Mouse (Mus musculus): ENCODE results near the gene Htr2a. TPM values are rescaled to one million over a fixed set of nuclear protein-coding genes. Genes with fewer than 3 reads are reported as not detected.

Htr2a gene
- 0.23 TPM in 1 of 2 replicates, not detected in the other for total RNA-seq (2017)

DNA sequence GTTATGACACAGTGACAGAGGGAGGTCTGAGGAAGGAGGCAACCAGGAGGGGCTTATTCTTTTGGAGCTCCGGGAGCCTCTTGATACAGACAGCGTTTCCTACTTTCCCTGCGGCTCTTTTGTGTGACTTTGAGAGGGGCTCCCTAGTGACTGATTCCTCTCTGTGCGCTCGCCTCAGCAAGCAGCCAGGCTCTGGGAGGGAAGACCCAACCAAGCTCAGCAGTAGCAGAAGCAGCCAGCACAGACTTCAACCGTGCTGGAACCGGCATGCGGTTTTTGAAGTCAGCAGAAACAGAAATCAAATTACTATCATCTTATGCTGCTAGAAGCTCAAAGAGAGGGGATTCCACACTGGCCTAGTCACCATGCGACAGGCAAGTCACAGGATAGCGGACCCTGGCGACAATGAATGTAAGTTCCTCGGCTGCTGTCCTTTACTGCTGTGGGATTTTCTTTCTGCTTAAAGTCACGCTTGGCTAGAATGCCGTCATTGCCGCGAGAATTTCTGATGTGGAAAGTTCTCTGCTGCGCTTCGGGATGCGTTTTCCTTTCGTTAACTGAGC, at the start of gene Htr2a:
Gene Htr2a, plus strand, starts transcription at position 22 of the 563 bp plus-strand sequence.
- ATAC-seq (ENCODE audit: extremely low read depth, insufficient number of reproducible peaks, low FRiP score, poor library complexity, severe bottlenecking) = no peak

DNA sequence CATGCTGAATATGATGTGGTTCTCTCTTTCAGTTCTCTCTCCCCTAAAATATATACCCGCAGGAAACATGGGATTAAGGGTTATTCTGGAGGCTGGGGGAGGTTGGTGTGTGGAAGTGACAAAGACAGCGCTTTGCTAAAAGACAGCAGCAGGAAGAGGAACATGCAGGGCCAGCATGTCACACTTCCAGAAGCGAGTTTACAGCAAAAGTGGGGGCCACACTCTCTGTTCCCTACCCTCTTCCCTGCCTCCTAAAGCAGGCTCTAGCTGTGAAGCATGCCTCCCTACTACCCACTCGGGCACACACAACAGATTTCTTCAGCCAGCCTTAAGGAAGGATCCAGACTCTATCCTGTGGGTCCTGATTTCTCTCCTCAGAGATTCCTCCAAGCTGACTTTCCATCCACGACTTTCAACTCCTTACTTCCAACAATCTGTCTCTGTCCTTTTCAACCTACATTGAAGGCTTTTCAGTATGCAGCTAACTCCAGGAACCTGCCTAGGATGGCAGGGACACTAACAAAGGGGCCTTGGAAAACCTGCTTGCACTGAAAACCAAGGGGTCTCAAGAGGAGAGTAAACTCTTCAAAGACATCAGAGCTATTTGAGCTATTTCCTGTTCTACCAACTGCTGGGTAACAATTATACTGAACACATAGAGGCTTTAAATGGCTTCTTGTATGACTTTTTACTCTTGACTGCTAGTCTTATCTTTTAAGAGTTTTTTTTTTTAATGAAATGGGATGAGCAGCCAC, 39.1 kb upstream of the Htr2a start:
- ATAC-seq (ENCODE audit: extremely low read depth, insufficient number of reproducible peaks, low FRiP score, poor library complexity, severe bottlenecking) = no peak

DNA sequence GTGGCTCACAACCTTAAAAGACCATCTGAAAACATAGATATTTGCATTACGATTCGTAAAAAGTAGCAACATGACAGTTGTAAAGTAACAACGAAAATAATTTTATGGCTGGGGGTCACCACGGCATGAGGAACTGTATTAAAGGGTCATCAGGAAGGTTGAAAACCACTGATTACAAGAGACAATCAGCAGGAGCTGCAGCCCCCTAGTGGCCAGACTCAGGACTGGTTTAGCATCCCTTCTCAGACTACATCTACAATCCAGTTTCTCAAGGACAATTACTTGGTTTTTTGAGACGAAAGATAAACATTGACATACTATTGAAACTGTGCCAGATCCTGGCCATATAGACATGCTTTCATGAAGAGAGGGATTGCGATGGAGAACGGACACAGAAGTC, 38.1 kb upstream of the Htr2a start:
- no peak for ATAC-seq (ENCODE audit: extremely low read depth, insufficient number of reproducible peaks, low FRiP score, poor library complexity, severe bottlenecking)

DNA sequence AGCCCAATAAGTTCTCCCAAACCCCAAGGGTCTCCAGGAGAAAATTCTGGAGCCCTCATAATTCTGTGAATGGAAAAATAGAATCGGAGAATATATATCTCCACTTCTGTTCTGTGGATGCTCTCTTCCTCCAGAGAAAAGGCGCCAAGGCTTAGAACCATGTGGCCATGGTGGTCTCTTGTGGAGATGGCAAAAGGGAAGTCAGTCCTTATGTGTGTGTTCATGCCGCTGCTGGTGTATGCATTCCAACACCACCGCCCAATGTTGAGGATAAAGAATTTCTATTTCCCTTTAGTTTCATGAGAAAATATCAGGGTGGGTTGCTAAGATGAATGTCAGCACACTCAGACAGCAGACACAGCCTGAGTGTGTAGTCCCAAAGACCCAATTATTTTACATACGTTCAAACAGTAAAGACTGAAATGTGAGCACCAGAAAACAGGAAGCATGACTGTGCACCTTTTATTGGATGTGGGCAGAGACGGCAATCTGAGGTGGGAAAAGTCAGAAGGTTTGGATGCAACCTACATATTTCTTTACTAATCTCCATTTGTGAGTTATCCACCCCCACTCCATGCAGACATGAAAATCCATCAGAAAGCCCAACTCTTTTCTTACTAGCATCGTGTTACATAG, 37.4 kb upstream of the Htr2a start:
- no peak for ATAC-seq (ENCODE audit: extremely low read depth, insufficient number of reproducible peaks, low FRiP score, poor library complexity, severe bottlenecking)

DNA sequence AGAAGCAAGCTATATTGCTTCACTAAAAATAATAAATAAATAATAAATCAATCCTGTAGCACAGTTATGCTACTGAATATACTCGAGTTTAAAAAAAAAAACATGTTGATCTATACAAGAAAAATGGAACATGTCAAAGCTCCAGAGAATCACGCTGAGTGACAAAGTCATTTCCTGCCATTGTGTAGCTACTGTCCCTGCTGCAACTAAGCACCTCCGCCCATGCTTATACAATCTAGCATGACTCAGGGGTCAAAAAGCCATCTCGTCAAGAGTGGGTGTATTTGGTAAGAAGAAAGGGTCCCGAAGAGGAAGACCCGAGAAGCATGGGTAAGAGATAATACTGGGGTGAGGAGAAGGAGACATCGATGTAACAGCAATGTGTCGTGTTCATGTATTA, 29.3 kb upstream of the Htr2a start:
- ATAC-seq (ENCODE audit: extremely low read depth, insufficient number of reproducible peaks, low FRiP score, poor library complexity, severe bottlenecking) = no peak

DNA sequence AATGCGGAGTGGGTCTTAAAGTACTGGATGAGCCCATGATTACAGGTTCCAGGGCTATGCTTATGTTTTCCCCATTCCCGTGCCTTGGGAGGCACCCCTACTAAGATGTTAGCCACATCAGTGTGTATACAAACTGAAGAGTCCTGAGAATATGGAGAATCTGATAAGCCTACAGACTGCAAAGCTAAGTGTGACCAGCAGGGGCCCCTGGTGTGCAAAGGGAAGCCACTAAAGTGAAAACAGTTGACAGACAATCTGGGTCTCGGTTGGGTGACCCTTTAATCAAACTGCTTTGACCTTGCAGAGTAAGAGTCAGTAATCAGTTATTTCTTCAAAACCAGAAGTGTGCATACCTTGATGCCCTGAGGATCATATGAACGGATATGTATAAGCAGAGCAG, 21.8 kb upstream of the Htr2a start:
- ATAC-seq (ENCODE audit: extremely low read depth, insufficient number of reproducible peaks, low FRiP score, poor library complexity, severe bottlenecking) = no peak

DNA sequence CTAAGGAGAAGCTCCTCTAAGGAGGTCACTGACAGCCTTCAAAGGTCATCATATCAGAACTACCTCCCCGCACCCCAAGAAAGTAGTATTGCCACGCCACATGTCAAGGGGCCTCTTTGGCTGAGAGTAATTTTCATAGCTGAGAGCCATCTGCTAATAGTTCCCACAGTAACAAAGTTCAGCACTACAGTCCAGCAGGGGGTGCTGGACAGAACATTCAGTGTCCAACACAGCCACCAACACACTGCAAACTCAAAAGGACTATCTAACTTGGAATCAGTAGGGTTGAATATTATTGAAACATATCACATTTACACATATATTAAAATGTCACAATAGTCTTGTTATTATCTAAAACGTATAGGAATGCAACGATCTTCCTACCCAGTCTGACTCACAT, 2.6 kb upstream of the Htr2a start:
- no peak for ATAC-seq (ENCODE audit: extremely low read depth, insufficient number of reproducible peaks, low FRiP score, poor library complexity, severe bottlenecking)

DNA sequence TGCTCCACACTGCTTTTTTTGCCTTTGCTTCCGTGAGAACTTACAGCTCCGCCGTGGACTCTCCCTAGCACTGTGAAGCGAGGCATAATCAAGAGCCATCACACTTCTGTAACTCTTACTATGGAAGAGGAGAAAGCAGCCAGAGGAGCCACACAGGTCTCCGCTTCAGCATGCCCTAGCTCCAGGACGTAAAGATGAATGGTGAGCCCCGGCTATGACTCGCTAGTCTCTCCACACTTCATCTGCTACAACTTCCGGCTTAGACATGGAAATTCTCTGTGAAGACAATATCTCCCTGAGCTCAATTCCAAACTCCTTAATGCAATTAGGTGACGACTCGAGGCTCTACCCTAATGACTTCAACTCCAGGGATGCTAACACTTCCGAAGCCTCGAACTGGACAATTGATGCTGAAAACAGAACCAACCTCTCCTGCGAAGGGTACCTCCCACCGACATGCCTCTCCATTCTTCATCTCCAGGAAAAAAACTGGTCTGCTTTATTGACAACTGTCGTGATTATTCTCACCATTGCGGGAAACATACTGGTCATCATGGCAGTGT, 1.1 kb downstream of the Htr2a start:
- ATAC-seq (ENCODE audit: extremely low read depth, insufficient number of reproducible peaks, low FRiP score, poor library complexity, severe bottlenecking) = no peak

DNA sequence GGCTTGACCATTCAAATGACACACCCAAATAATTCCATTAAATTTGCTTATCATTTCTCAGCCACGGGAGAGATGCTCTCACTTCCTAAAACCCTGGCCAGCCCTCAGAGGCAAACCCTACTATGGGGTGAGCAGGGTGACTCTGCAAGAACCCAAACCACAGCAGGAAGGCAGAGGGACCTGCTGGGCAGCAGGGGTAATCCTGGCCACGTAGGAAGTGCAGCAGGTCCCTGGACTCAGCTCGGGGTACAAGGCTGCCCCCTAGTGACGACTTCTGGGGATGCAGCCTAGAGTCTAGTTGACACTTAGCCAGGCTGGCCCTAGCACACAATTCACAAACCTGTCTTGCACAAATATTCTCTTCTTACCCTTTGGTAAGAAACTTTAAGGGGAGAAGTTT, 2.7 kb downstream of the Htr2a start:
- ATAC-seq (ENCODE audit: extremely low read depth, insufficient number of reproducible peaks, low FRiP score, poor library complexity, severe bottlenecking) = peak; percentile 75

DNA sequence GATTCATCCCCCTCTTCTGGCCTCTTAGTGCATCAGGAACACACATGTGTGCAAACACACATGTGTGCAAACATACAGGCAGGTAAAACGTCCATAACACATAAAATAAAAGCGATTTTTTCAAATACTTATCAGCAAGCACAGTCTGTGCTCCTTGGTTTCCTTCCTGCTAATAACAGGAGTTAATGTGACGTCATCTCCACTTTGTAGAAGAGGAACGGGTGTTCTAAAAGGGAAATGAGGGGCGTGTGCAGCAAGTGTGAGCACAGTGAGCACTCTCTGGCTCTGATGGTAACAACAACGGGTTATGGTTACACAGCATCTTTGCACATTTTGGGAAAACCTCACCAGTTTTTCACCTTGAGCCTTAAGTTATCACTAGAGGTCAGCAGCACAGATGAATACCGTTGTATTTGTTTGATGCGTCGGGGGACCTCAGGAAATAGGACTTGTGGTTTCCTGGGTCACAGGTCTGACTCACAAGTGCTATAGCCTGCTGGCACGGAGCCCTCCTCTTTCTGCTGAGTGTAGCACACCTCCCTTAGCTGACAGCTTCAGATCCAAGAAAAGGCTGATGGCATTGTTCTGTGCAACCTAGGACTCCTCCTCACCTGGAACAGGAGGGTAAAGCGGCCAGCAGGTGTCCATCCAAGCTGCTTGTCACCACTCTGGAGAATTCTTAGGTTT, 5.6 kb downstream of the Htr2a start:
- peak; percentile 42 for ATAC-seq (ENCODE audit: extremely low read depth, insufficient number of reproducible peaks, low FRiP score, poor library complexity, severe bottlenecking)

DNA sequence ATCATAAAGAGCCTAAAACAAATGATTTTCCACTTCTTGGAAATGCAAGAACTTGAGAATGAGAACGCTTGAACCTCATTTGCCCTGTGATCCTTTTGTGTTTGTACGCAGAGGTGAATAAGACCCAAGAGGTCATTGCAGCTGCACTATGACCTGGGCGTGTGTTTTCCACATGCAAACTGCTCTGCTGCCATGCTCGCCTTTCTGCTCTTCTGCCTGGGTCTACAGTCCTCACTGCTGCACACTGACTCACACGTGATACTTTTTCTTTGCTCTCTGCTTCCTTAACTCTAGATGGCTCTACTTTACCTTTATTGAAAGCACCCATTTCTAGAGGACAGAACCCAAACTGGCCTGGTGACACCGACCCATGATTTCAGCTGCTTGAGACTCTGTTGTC, 9.4 kb downstream of the Htr2a start:
- no peak for ATAC-seq (ENCODE audit: extremely low read depth, insufficient number of reproducible peaks, low FRiP score, poor library complexity, severe bottlenecking)

DNA sequence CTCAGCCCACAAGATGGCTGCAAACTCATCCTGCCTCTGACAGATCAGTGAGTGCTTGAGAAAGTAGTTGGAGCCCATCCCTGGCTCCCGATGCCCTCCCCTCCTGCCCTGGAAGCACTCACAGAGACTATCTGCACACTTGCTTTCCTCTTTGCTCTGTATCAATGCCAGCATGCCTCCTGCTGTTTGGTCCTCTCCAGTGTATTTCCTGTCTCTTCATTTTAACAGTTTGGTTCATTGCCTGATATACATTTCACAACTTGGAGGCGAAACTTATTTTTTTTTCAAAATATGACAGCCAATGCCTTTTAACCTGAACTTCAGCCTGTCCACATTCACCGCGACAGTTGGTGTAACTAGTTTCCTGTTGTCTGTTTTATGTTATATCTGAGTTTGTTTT, 11.0 kb downstream of the Htr2a start:
- no peak for ATAC-seq (ENCODE audit: extremely low read depth, insufficient number of reproducible peaks, low FRiP score, poor library complexity, severe bottlenecking)

DNA sequence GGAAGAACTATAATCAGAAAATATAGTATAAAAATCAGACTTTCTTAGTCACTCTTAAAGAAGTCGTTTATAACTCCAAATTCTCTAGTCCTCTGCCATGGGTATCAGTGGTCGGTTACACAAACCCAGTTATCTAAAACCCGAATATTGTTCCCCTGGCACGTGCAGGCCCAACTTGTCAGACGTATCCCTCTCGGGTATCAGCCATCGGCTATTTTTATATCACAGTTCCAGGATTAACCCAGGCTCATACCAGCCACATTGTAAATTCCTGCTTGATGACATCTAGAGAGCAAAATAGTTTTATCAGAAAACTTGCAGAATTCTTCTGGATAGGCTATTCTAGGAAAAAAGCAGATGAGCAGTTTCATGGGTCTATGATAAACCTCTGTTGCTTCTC, 16.6 kb downstream of the Htr2a start:
- ATAC-seq (ENCODE audit: extremely low read depth, insufficient number of reproducible peaks, low FRiP score, poor library complexity, severe bottlenecking) = no peak

DNA sequence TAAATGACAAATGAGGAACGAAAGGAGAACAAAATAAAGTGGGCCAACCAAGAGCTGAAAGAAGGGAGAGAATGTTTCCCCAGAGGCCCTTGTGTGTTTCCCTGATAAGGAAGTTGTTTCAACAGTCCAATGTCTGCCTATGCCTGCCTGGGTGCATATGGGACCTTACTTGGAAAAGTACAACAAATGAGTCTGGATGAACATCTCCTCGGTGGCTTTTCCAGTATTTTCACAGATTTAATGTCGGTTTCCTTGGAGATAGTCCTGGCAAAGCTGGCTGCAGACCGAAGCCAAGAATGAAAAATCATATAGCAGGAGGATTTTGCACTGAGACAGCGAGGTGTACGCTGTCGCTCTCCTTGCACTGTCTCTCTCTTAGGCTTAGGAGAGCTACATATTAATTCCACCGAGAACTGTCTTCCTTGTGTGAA, 18.8 kb downstream of the Htr2a start:
- ATAC-seq (ENCODE audit: extremely low read depth, insufficient number of reproducible peaks, low FRiP score, poor library complexity, severe bottlenecking) = no peak

DNA sequence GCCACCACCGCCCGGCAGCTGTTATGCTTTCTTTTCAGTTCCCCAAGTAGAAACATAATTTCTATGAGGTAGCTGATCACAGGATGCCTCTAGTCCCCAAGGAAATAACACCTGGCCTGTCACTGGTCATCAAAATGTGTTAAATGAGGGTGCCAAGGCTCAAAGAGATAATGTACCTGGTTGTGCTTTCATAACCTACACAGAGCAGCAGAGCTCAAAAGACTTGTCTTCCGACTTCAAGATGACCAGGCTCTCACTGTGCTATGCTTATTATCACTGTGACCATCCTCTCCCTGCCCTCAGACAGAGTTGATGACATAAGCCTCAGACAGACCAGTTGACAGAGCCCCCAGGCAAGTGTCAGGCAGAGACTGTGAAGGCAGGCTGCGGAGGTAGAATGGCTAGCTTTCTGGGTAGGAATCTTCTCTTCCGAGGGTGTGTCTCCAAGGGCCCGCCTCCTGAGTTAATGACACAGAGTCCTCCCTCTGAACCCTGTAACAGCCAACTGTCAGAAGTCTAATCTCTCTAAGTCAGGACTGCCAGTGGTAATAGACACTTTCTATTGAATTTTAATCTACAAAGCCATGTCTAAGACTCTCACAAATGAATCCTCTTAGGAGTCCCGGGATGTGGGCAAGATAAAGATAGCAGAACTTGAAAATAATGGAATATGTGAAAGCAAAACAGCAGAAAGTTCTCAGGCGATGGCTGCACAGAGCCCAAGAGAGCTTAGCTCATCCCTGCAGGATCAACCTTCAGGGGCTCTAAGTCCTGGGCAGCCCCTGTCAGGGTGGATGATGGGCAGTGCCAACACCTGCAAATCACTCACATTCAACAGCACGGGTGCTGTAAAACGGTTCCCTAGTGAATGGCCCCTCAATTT, 31.7 kb downstream of the Htr2a start:
- ATAC-seq (ENCODE audit: extremely low read depth, insufficient number of reproducible peaks, low FRiP score, poor library complexity, severe bottlenecking) = no peak

DNA sequence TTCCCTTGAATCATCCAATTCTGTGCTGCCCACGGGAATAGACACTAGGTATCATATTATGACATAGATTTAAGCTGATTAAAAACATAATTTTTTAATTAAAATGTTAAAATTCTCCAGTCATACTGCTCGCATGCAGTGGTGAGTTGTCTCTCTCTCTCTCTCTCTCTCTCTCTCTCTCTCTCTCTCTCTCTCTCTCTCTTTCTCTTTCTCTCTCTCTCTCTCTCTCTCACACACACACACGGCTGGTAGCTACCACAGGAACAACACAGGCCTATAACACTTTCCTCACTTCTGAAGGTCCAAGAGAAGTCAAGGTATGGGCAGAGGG, 32.3 kb downstream of the Htr2a start:
- no peak for ATAC-seq (ENCODE audit: extremely low read depth, insufficient number of reproducible peaks, low FRiP score, poor library complexity, severe bottlenecking)

DNA sequence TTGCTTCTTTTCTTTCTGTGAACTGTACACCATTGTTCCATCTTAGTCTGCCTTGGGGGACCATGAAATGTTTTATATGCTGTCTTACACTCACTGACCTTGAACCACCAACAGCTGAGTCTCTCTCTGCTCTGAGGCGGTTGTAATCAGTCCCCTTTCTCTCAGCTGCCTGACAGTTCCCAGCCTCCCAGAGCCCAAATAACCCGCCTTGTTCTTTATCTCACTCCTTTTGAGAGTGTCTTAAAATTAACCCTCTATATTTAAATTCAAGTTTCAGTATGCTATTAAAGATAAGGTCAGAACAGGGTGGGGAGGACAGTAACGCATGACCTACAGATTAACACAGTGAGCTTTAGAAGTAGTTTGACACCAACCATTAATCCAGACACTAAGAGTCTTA, 32.9 kb downstream of the Htr2a start:
- no peak for ATAC-seq (ENCODE audit: extremely low read depth, insufficient number of reproducible peaks, low FRiP score, poor library complexity, severe bottlenecking)

DNA sequence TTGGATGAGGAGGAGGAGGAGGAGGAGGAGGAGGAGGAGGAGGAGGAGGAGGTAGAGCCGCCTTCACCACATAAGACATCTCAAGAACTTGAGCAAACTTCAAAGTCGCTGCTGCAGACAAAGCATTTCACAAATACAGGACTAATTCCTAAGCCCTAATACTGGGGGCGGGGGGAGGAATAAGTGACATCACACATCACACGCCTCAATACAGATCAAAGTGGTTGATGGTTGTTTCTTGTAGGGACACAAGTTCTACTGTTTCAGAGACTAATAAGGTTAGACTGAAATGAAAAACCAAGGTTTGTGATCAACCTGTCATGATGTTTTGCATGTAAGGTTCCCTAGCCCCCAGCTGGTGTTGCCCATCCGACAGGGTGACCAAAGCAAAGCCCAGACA, 39.2 kb downstream of the Htr2a start:
- no peak for ATAC-seq (ENCODE audit: extremely low read depth, insufficient number of reproducible peaks, low FRiP score, poor library complexity, severe bottlenecking)

Data from neutrophil, adult 5-6 weeks (primary cell).